Mouse (Mus musculus) testis, adult 2 months (tissue): Measurements from ENCODE around the gene Gm21560. TPM values are rescaled to one million over a fixed set of nuclear protein-coding genes. Genes with fewer than 3 reads are reported as not detected.
"Not testable (repeated sequence)": the region's sequence is repeated elsewhere in the genome, so short reads cannot be mapped to it uniquely, and the experiment has no call there.

ENCODE experiments used
- H3K27ac ChIP-seq: fragments of 200-500 bp; 2 replicates; pipeline ENCODE4 v1.5.1; 2012; ENCODE audit warnings: low read depth, low read length; ENCODE audit not compliant: control insufficient read depth, insufficient read depth
- H3K27me3 ChIP-seq: fragments of 200-500 bp; 2 replicates; pipeline ENCODE4 v1.6.1; 2012; ENCODE audit warnings: mild to moderate bottlenecking, low read length, moderate library complexity; ENCODE audit not compliant: control insufficient read depth, insufficient read depth
- H3K36me3 ChIP-seq: fragments of 200-500 bp; 2 replicates; pipeline ENCODE4 v1.6.1; 2012; ENCODE audit warnings: mild to moderate bottlenecking, low read length; ENCODE audit not compliant: control insufficient read depth, insufficient read depth
- H3K4me1 ChIP-seq: fragments of 200-500 bp; 2 replicates; pipeline ENCODE4 v1.6.1; 2012; ENCODE audit warnings: low read length; ENCODE audit not compliant: control insufficient read depth, insufficient read depth
- H3K4me3 ChIP-seq: fragments of 200-500 bp; 2 replicates; pipeline ENCODE4 v1.5.1; 2012; ENCODE audit warnings: low read depth, mild to moderate bottlenecking, low read length, moderate library complexity, mixed read lengths; ENCODE audit not compliant: control insufficient read depth
- polyA plus RNA-seq: library from polyadenylated mRNA; depleted of rRNA; stranded (reverse); fragments of >200 nt; gene quantifications from 2 replicates; pipeline ENCODE4 v1.2.3, GENCODE M21; 2012; rRNA removed

Gm21560 gene
- 0.67 and 1.2 TPM in 2 replicates for polyA plus RNA-seq

DNA sequence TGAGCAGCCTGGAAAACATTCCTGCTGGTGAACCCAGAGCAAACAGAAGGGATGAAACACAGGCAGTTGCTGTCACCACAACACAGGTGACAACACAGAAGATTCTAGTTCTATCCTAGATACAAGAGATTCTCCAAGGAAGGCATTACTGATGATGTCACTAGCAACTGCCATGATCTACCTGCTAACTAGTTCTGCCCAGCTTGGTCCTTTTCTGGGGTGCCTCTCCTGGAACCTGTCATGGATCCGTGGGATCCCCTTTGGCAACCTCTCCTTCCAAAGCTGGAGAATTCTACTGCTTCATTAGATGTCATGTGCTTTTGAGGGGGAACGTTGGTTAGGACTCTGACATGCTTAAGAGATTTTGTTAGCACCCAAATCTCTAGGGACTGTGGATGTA is at the start of gene Gm21560:
Gene Gm21560 (minus strand): TSS at position 101 of the 400 bp plus-strand sequence.
- not testable (repeated sequence) for H3K27ac ChIP-seq, H3K36me3 ChIP-seq, H3K4me3 ChIP-seq, H3K4me1 ChIP-seq, H3K27me3 ChIP-seq

GRCm38 (mm10) chr14:6163538-6163937 is 55.6 kb downstream of the Gm21560 start:
- not testable (repeated sequence) for H3K27me3 ChIP-seq, H3K4me1 ChIP-seq, H3K36me3 ChIP-seq, H3K27ac ChIP-seq, H3K4me3 ChIP-seq

- H3K4me3 ChIP-seq, H3K27ac ChIP-seq, H3K36me3 ChIP-seq, H3K27me3 ChIP-seq, H3K4me1 ChIP-seq: not testable (repeated sequence)
Measured at GRCm38 (mm10) chr14:6161085-6161484, 58.0 kb downstream of the Gm21560 start.

Other genes starting within 250 kb of the Gm21560 start
- gene Gm3453, start 240.2 kb downstream of the Gm21560 start, polyA plus RNA-seq = 6.4 and 6.5 TPM in 2 replicates
- gene Gm6337, start 161.0 kb downstream of the Gm21560 start, polyA plus RNA-seq = 5.4 and 5.6 TPM in 2 replicates
- gene Gm8206, start 125.3 kb downstream of the Gm21560 start, polyA plus RNA-seq = 0.57 TPM in 2 replicates
- 0.42 and 0.64 TPM in 2 replicates for gene Gm3468, start 110.6 kb downstream of the Gm21560 start, polyA plus RNA-seq
- 12.6 and 17.1 TPM in 2 replicates for gene Gm3476, start 93.5 kb downstream of the Gm21560 start, polyA plus RNA-seq
- 4.9 and 7.9 TPM in 2 replicates for gene Gm3411, start 68.0 kb upstream of the Gm21560 start, polyA plus RNA-seq
- gene Gm21103, start 85.6 kb upstream of the Gm21560 start, polyA plus RNA-seq = 30.6 and 36.8 TPM in 2 replicates
- gene Gm3618, start 124.4 kb upstream of the Gm21560 start, polyA plus RNA-seq = 8.6 and 10.2 TPM in 2 replicates
- 0.15 and 0.43 TPM in 2 replicates for gene Gm16440, start 171.0 kb upstream of the Gm21560 start, polyA plus RNA-seq
- 6.4 and 7.2 TPM in 2 replicates for gene Gm3591, start 193.2 kb upstream of the Gm21560 start, polyA plus RNA-seq
- 0.72 and 0.79 TPM in 2 replicates for gene Gm3594, start 225.3 kb upstream of the Gm21560 start, polyA plus RNA-seq